Mouse (Mus musculus) G1E (cell line): Measurements from ENCODE around the gene Il2ra.

Experiments used
- CTCF ChIP-seq: IDR thresholded peaks from 2 replicates; pipeline ENCODE4 v1.5.1; 2012; ENCODE audit warnings: low read depth, low read length, inconsistent platforms, mixed read lengths
- GATA1 ChIP-seq: IDR thresholded peaks from 2 replicates; pipeline ENCODE4 v1.6.1; 2012; ENCODE audit warnings: borderline replicate concordance, low read length, inconsistent platforms, mixed read lengths
- GATA2 ChIP-seq: IDR thresholded peaks from 2 replicates; pipeline ENCODE4 v1.6.1; 2012; ENCODE audit warnings: low read depth, low read length, inconsistent platforms, borderline replicate concordance

DNA sequence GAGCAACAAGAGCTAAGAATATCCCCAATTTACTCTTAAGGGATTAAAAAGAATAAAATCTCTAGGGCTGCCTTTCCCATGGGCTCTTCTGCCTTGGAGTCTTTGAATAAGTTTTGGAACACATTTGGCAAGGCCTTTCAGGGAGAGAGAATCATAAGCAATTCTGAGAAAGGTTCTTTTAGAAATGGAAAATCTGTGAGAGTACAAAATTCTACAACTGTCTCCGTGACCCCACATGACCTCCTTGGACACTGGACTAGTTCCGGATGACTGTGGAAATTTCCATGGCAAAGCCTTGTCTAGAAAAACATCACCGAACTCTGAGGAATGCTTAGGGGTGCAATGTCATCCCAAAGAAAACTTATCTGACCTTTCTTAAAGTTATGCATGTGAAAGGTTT lies 22.7 kb downstream of the Il2ra start:
- TF ChIP-seq GATA2, result no peak
- no peak for TF ChIP-seq CTCF
- no peak for TF ChIP-seq GATA1
